Mouse (Mus musculus): Measurements from ENCODE around the gene Kdm1a.

Kdm1a gene

DNA sequence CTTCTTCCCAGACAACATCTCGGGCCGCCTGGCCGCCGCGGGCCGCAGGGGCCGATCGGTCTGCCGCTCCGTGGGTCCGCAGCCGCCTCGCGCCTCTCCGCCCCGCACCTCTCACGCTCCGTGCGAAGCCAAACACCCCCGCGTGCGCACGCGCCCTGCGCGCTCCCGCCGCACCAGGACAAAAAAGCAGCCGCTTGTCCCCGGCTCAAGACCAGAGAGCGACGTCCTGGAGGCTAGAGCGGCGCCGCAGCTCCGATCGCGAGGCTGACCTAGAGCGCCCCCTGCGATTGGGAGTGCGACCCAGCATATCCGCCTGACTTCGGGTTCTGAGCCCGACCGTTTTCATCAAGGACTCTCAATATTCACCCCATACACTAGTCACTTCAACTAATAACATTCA is at the start of gene Kdm1a:
Kdm1a (minus strand) TSS at position 156 of the 400 bp plus-strand sequence.
- peak; percentile 92 for ATAC-seq (ENCODE audit: insufficient number of reproducible peaks, low FRiP score, low TSS enrichment)

DNA sequence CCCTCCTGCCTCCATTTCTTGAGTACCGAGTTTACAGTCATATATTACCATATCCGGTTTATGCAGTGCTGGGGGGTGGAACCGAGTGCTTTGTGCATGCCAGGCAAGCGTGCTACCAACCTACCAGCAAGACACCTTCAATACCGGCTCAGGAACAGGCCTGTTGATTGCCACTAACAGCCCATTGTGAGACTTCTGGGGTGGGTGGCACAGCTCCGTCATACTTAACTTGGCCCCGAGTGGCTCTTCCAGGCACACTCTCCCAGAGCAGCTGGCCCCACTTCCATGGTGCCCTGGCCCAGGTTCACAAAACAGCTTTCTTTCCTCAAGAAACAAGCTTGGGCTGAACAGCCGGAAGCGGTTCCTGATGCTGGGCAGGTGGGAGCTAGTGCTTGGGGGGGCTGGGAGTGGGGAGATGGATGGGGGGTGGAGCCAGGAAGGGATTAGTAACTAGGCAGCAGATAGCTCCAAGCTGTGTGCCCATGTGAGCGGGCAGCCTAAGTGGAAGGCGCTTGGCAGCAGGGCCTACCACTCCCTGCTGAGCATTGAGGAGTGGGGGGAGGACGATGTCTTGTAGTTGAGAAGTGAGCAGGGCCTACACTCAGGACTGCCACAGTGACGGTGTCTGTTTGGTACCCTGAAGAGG is 49.5 kb upstream of the Kdm1a start:
- no peak for ATAC-seq (ENCODE audit: insufficient number of reproducible peaks, low FRiP score, low TSS enrichment)

DNA sequence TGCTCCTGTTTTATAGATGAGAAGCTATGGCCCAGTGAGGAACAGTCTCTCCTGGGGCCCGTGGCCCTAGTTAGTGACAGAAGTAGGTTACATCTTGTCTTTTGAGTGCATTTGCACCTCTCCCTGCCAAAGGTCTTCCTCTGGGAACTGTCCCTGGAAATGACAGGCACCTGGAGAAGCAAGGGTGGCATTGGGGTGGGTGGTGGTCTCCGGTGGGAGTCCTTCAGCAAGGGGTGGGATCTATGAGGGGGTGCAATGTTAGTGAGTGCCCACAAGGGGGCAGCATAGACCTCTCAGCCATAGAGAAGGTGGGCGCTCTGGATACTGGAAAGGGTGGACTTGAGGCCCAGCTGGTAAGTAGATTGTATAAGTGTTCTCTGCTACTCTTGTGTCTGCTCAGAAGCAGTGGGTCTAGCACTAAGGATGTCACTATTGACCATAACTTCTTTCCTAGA is 48.9 kb upstream of the Kdm1a start:
- ATAC-seq (ENCODE audit: insufficient number of reproducible peaks, low FRiP score, low TSS enrichment): no peak

DNA sequence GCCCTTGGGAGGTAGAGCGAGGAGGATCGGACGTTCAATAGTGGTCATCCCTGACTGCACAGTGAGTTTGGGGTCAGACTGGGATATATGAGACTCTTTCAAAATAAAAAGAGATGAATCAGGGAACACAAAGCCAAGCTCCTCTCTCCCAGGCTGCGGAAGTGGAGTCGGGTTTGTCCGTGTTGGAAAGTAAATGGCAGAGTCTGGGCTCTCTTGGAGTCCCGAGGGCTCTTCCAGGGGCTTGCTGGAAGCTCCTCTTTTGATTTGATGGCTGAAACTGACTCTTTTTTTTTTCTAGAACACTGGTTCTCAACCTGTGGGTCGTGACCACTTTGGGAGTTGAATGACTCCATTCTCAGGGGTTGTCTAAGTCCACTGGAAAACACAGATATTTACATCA is 47.7 kb upstream of the Kdm1a start:
- ATAC-seq (ENCODE audit: insufficient number of reproducible peaks, low FRiP score, low TSS enrichment): no peak

DNA sequence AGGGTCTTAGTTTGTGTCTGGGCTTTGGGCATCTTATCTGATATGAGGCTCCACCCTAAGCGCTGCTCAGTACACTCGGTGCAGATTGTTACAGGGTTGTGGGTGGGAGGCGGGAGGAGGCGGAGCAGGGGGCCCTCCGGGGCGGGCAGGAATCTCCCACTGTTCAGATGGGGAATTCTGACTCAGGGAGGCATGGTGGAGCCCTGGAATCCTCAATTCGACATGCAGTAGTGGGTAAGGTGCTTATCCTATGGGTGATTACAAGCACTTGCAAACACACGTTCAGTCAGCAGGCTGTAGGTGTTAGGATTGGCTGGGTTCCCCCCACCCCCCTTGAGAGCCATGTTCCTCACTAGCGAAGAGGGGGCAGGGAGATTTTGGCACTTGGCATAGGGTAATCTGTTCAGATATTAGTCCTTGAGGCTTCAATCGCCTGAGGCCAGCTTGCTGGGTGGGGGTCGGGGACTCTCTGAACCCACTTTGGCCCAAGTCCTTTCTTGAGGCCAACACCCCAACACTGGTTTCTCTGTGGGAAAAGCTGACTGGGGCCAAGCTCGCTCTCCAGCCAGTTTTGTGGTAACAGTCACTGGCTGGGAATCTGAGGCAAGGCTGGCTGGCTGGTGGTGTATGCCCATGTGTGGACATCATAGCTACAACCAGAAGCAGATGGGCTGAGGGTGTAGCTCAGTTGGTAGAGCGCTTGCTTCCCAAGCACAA is 47.1 kb upstream of the Kdm1a start:
- no peak for ATAC-seq (ENCODE audit: insufficient number of reproducible peaks, low FRiP score, low TSS enrichment)

DNA sequence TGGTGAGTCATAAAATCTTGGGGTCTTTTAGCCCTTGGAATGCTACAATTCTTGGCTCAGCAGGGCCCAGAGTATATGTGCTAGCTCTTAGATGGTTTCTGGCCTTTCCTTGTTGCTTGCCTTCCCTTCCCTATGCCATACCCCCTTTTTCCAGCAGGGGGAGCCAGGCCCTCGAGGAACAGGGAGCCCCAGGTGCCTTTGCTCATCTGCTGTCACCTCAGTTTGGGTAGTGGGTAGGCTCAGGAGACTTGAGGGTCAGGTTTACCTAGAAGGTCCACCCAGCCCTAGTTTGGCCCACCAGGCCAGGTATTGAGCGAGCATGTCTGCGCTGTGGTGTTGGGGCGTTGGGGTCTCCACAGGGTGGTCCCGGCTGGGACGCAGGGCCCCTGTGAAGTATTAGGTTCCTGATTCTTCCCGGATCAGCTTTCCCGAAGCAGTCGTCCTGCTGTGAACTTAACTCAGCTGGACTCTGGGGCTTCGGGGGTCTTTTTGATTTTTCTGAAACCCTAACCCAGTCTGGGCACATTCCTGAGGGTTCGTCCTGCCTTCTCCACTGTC is 46.5 kb upstream of the Kdm1a start:
- no peak for ATAC-seq (ENCODE audit: insufficient number of reproducible peaks, low FRiP score, low TSS enrichment)

DNA sequence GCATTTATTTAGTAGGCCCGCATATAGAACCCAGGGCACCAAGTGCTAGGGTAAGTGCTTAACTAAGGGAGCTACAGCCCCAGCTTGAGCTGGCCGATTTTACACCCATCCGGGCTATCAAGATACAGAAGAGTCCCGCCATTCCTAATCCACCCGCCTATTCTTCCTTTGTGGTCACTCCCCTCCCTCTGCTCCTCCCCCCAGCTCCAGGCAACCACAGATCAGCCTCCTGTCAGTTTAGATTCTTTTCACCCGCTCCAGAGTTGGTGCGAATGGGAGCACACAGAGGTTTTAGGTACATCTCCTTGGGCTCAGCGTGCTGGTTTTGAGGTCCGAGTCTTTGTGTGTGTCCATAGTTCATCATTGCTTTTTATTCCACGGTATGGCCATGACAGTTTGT is 36.4 kb upstream of the Kdm1a start:
- no peak for ATAC-seq (ENCODE audit: insufficient number of reproducible peaks, low FRiP score, low TSS enrichment)

DNA sequence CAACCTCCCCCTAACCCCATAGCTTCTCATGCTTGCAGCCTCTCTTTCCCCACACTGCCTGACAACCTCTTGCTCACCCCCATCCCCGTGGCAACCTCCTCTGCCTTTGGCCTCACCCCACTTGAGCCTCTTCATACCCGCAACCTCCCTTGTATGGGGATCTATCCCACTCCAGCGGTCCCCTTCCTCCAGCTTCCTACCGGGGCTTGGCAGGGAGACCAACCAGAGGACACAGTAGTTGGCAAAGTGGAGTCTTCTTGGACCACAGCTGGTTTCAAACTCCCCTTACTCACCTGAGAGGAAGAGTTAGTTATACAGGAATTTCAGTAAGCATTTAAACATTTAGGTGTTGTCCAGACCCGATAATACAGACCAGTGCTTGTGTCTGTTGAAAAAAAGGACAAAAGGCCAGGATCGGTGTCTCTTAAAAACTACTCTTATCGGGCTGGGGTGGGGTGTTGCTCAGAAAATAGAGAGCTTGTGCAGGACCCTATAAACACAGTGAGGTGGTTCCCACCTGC is 35.8 kb upstream of the Kdm1a start:
- no peak for ATAC-seq (ENCODE audit: insufficient number of reproducible peaks, low FRiP score, low TSS enrichment)

DNA sequence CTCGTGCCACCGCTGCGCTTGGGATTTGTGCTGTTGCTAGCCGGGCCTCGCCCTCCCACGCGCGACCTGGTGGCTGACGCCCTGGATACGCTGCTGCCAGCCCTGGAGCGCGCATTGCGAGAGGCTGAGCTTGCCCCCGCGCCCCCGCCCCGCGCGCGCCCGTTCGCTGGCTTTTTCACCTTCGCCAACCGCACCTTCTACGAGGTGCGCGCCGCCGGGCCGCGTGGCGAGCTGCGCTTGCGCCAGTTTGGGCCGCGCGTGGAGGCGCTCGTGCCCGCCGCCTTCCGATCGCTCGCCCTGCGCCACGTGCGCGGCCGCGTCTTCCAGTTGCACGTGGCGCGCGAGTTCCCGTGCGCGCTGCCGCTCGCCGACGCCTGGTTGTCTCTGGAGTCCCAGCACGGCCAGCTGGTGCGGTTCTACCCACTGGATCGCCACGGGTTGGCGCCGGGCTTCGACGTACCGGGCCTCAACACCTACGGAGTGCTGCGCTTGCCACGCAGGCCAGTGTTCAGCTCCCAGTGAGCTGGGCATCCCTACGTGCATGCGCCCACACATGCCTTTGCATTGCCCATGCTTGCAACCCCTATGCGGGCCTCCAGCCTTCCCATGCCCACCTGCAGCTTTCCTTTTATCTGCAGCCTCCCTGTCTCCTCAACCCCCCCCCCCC is 35.2 kb upstream of the Kdm1a start:
- ATAC-seq (ENCODE audit: insufficient number of reproducible peaks, low FRiP score, low TSS enrichment): peak; percentile 15; the same call in 1 of the 2 replicates

DNA sequence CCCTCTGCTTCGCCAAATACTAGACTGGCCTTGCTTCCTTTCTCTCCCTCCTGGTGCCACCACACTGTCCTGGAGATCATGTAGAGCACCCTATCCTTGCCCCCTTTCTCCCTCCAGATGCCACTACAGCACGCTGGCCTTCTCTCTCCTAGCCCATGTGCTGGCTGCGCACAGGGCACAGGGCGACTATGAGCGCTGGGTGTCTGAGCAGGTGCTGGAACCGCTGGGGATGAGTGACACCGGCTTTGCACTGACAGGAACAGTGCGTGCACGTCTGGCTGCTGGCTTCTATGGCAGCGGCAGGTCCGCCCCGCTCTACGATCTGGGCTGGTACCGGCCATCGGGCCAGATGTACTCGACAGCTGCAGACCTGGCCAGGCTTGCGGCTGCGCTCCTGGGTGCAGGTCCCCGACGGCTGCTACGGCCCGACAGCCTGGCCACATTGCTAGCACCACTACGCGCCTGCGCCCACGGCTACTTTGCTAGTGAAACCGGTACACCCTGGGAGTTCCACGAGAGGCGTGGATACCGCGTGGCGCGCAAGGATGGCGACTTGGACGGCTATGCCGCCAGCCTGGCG is 34.5 kb upstream of the Kdm1a start:
- no peak for ATAC-seq (ENCODE audit: insufficient number of reproducible peaks, low FRiP score, low TSS enrichment)

DNA sequence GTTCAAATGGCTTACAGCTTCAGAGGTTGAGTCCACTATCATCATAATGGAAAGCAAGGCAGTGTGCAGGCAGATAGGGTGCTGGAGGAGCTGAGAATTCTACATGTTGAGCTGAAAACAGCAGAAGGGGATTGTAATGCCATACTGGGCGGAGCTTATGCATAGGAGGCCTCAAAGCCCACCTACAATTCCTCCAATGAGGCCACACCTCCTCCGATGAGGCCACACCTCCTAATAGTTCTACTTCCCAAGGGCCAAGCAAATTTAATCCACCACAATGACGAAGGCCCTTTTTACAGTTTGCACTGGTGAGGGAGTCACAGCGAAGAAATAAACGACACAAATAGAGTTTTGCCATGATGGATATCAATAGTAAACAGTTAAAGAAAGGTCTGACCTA is 34.0 kb upstream of the Kdm1a start:
- no peak for ATAC-seq (ENCODE audit: insufficient number of reproducible peaks, low FRiP score, low TSS enrichment)

DNA sequence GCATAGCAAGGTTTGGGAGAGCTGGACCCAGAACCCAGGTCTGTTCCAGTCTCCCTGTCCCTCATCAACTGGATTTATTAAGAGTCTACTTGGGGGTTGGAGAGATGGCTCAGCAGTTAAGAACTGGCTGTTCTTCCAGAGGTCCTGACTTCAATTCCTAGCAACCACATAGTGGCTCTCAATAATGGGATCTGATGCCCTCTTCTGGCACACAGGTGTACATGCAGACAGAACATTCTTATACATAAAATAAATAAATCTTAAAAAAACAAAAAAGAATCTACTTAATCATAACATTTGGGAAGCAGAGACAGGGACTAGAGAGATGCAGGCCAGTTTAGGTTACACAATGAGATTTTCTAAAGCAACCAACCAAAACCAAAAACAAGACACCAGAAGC is 33.5 kb upstream of the Kdm1a start:
- ATAC-seq (ENCODE audit: insufficient number of reproducible peaks, low FRiP score, low TSS enrichment): no peak

DNA sequence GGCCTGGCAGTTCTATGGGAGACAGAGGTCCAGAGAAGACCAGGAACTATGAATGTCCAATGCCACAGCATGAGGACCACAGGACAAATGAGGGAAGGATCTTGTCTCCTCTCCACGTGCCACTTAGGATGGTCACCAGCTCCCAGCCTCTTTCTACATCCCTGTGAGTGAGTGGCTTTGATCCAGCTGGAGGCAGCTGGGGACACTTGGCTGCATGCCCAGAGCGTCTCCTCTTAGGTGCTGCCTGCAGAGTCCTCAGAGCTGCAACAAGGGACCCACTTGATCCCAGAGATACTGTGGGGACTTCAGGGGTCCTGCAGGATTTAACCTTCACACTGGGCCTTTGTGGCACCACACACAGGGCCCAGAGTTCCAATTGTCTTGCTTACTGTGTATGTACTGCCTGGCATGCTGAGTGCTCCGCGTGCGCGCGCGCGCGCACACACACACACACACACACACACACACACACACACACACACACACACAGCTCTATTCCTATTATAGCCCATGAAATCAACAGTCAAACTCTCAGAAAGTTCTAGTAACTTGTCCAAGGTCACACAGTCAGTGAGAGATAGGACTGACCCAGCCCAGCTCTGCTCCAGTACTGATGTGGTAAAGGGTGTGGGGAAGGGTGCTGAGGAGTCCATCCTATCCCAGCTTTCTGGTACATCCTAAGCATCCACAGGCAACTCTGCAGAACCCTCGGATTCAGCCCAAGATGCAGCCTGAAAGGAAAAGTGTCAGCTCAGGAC is 28.9 kb upstream of the Kdm1a start:
- no peak for ATAC-seq (ENCODE audit: insufficient number of reproducible peaks, low FRiP score, low TSS enrichment)

DNA sequence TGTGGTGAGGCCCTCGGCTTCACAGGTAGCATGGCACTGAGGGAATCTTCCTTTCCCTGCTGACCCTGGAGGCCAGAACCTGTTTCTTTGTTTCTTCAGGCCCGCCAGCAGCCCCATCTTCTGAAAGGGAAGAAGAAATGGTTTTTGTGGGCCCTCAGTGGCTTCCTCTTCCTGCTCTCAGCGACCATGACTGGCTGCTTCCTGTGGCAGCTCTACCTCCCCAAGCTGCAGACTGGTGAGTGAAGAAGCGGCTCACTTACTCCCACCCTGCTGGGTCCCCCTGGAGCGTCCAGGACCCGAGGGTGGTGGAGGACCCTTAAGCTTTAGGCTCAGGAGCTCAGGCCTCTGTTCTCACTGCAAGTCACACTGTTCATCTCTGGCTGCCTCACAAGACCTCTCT is 24.1 kb upstream of the Kdm1a start:
- no peak for ATAC-seq (ENCODE audit: insufficient number of reproducible peaks, low FRiP score, low TSS enrichment)

DNA sequence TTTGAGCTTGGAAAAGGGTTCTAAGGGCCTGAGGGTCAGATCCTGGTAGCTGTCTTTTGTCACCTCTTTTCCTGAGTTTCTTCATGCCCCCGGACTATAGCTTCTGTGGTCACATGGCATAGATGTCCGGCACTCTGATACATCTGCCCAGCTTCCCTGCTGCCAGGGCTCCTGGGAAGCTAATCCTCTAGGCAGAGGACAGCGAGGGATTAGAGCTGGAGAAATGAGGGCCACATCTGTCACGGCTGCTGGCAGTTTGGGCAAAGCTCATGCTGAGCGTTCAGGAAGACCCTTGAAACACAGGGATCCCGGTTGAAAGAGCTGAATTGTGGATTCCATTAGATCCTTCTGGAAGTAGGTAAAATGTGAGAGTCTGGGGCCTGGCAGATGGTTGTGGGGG is 19.9 kb upstream of the Kdm1a start, which contains the start of gene Lactbl1:
Lactbl1 (plus strand) TSS at position 234 of the 400 bp plus-strand sequence.
- no peak for ATAC-seq (ENCODE audit: insufficient number of reproducible peaks, low FRiP score, low TSS enrichment)

DNA sequence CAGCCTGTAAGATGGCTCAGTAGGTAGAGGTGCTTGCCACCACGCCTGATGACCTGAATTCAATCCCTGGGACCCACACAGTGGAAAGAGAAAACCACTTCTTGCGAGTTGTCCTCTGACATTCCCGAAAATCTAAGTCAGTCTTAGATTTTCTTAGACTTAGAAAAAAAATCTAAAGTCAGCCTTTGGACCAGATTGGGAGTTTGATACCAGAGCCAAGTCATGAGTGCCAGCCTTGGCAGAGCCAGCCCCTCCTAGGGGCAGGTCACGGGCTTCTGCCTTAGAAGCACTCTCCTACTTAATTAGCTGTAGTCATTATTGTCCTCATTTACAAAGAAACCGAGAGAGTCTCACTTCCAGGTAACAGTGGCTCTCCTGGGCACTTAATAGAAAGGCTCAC is 19.4 kb upstream of the Kdm1a start:
- ATAC-seq (ENCODE audit: insufficient number of reproducible peaks, low FRiP score, low TSS enrichment): no peak

DNA sequence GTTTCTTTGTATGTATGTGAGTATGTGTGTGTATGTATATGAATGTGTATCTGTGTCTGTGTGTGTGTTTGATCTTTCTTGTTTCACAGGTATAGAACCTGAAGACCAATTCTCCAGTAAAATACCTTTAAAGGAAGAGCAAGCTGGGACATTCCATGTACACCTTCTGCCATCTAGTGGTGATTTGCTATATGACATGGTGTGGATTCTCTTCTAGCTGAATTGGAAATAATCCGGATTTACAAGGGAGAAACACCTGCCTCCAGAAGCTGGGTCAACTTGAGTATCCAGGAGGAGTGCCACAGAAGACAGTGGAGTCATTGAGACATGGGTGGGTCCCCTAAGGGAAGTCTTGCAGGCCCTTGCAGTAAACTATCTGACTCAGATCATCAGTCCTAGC is 18.8 kb upstream of the Kdm1a start:
- ATAC-seq (ENCODE audit: insufficient number of reproducible peaks, low FRiP score, low TSS enrichment): peak; percentile 26; the same call in 1 of the 2 replicates

DNA sequence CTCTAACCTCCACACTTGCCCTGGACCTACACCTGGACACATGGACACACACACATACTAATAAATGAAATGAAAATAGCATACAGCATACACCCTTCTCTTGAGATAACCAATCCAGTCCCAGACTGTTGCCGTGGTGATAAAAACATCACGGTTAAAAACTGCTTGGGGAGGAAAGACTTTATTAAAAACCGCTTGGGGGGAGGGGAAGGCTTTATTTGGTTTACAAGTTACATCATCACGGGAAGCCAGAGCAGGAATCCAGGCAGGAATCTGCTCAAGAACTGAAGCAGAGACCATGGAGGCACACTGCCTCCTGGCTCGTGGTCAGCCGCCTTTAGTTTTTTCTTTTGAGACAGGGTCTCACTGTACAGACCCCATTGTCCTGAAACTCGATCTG is 11.1 kb upstream of the Kdm1a start:
- ATAC-seq (ENCODE audit: insufficient number of reproducible peaks, low FRiP score, low TSS enrichment): no peak

DNA sequence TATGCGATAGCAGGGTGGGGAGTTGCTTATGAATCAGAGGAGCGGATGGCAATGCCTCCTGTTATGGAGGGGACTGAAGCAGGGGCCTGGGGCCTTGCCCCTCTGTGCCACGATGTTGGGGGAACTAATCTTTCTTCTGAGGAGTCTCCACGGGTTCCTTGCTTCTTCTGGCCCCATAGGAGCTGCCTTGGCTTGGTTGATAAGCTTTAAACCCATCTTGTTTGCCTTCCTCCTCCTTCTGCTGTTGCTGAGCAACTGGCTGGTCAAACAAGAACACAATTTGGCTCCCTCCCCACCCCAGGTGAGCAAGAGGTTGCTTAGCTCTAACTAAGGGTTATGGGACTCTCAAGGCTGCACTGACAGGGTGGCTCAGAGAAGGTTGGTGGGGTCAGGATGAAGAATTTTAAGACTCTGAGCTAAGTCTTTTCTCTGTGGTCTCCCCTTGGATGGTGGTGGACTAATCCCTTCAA is 7.9 kb upstream of the Kdm1a start, which contains the start of gene Tex46:
Tex46 (plus strand) TSS at position 51 of the 470 bp plus-strand sequence.
- ATAC-seq (ENCODE audit: insufficient number of reproducible peaks, low FRiP score, low TSS enrichment): no peak
